Mouse (Mus musculus): Measurements from ENCODE around the gene Rffl. TPM values are rescaled to one million over a fixed set of nuclear protein-coding genes. Genes with fewer than 3 reads are reported as not detected.

Gene Rffl
- total RNA-seq, 2 experiments from 2014 or later, result 6.5 to 10.1 TPM

GRCm38 (mm10) chr11:82869506-82870172 lies 1.4 kb downstream of the Rffl start:
- no peak for DNase-seq
- H3K27ac ChIP-seq, result peak overlapping the region; percentile 96
- intact Hi-C loops (cut with DNase I), result loop anchor here (2.0 to 5.0 kb wide), 3 partner anchors 89 to 429 kb away; partner anchors contain the start of genes Ap2b1, Cct6b, Lig3 and Zfp830

GRCm38 (mm10) chr11:82867956-82868355 lies 3.1 kb downstream of the Rffl start:
- DNase-seq, result no peak
- TF ChIP-seq CTCF (IDR thresholded peaks at IDR 0.05), result no peak
- intact Hi-C loops (cut with DNase I), result loop anchor here (2.0 kb wide), 1 partner anchor 431 kb away; the partner anchor contains the start of gene Ap2b1
- Histone ChIP-seq H3K4me3 (no peak overlapping the region), H3K27ac (no peak overlapping the region)

More at GRCm38 (mm10) chr11:82869506-82870172, 1.4 kb downstream of the Rffl start:
- peak overlapping the region; percentile 94 for H3K4me3 ChIP-seq
- TF ChIP-seq CTCF (IDR thresholded peaks at IDR 0.05), result no peak

- no peak for TF ChIP-seq CTCF (IDR thresholded peaks at IDR 0.05)
- intact Hi-C loops (cut with DNase I), result no loop called here
- Histone ChIP-seq H3K4me3 (no peak overlapping the region), H3K27ac (no peak overlapping the region)
- DNase-seq, result no peak
Observed at GRCm38 (mm10) chr11:82866850-82867564, 4.0 kb downstream of the Rffl start.

GRCm38 (mm10) chr11:82865957-82866356 lies 5.1 kb downstream of the Rffl start:
- Histone ChIP-seq H3K4me3 (no peak overlapping the region), H3K27ac (no peak overlapping the region)
- no peak for DNase-seq
- TF ChIP-seq CTCF (IDR thresholded peaks at IDR 0.05), result no peak
- intact Hi-C loops (cut with DNase I), result no loop called here

GRCm38 (mm10) chr11:82863488-82863931 lies 7.5 kb downstream of the Rffl start:
- DNase-seq, result no peak
- Histone ChIP-seq H3K4me3 (no peak overlapping the region), H3K27ac (no peak overlapping the region)
- no peak for TF ChIP-seq CTCF (IDR thresholded peaks at IDR 0.05)
- intact Hi-C loops (cut with DNase I), result no loop called here

GRCm38 (mm10) chr11:82863059-82863458 lies 8.0 kb downstream of the Rffl start:
- DNase-seq, result no peak
- TF ChIP-seq CTCF (IDR thresholded peaks at IDR 0.05), result no peak
- Histone ChIP-seq H3K4me3 (no peak overlapping the region), H3K27ac (no peak overlapping the region)
- intact Hi-C loops (cut with DNase I), result no loop called here

GRCm38 (mm10) chr11:82862638-82863037 lies 8.4 kb downstream of the Rffl start:
- TF ChIP-seq CTCF (IDR thresholded peaks at IDR 0.05), result no peak
- no peak overlapping the region for H3K27ac ChIP-seq
- no peak for DNase-seq
- intact Hi-C loops (cut with DNase I), result no loop called here
- no peak overlapping the region for H3K4me3 ChIP-seq

GRCm38 (mm10) chr11:82861558-82861957 lies 9.5 kb downstream of the Rffl start:
- peak overlapping the region; percentile 68 for H3K27ac ChIP-seq
- no peak overlapping the region for H3K4me3 ChIP-seq
- no peak for TF ChIP-seq CTCF (IDR thresholded peaks at IDR 0.05)
- peak; percentile 59 for DNase-seq
- intact Hi-C loops (cut with DNase I), result no loop called here

- intact Hi-C loops (cut with DNase I), result no loop called here
- Histone ChIP-seq H3K27ac (no peak overlapping the region; the same call in 1 of the 2 replicates), H3K4me3 (no peak overlapping the region)
- DNase-seq, result no peak
- no peak for TF ChIP-seq CTCF (IDR thresholded peaks at IDR 0.05)
Observed at GRCm38 (mm10) chr11:82860759-82861158, 10.3 kb downstream of the Rffl start.

- intact Hi-C loops (cut with DNase I), result loop anchor here (5.0 kb wide), 1 partner anchor 35 kb away; no protein-coding TSS in a partner anchor
- no peak for DNase-seq
- Histone ChIP-seq H3K27ac (peak overlapping the region; percentile 70), H3K4me3 (no peak overlapping the region)
- no peak for TF ChIP-seq CTCF (IDR thresholded peaks at IDR 0.05)
Observed at GRCm38 (mm10) chr11:82857307-82857848, 13.6 kb downstream of the Rffl start.

GRCm38 (mm10) chr11:82856032-82856431 lies 15.0 kb downstream of the Rffl start:
- intact Hi-C loops (cut with DNase I), result loop anchor here (5.0 kb wide), 1 partner anchor 34 kb away; no protein-coding TSS in a partner anchor
- DNase-seq, result peak; percentile 33
- H3K4me3 ChIP-seq, result no peak overlapping the region
- TF ChIP-seq CTCF (IDR thresholded peaks at IDR 0.05), result no peak
- H3K27ac ChIP-seq, result no peak overlapping the region

- no peak for TF ChIP-seq CTCF (IDR thresholded peaks at IDR 0.05)
- Histone ChIP-seq H3K27ac (no peak overlapping the region), H3K4me3 (no peak overlapping the region)
- intact Hi-C loops (cut with DNase I), result loop anchor here (5.0 kb wide), 1 partner anchor 33 kb away; no protein-coding TSS in a partner anchor
- no peak for DNase-seq
Observed at GRCm38 (mm10) chr11:82855327-82855973, 15.6 kb downstream of the Rffl start.
